Mouse (Mus musculus) yolk sac, embryonic 10.5 days (tissue): ENCODE data around the gene Tmem35b.
"Not testable (repeated sequence)": the region's sequence is repeated elsewhere in the genome, so short reads cannot be mapped to it uniquely, and the experiment has no call there.

Source experiments
- DNase-seq: peaks from one replicate; pipeline ENCODE4 v3.0.0-alpha.2; 2017; ENCODE audit warnings: low spot score

Tmem35b gene

DNA sequence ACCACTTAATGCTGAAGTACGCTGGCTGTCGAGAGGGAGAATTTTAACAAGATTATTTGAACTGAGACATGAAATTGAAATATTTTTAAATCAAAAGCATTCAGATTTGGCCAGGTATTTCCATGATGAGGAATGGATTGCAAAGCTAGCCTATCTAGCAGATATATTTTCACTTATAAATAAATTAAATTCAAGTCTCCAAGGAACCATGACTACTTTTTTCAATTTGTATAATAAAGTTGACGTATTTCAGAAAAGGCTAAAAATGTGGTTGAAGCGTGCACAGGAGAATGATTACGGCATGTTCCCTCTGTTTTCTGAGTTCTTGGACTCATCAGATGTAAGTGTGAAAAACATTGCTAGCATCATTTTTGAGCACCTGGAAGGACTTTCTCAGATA lies at the start of gene Tmem35b:
Gene Tmem35b (plus strand): TSS at position 301 of the 400 bp plus-strand sequence.
- DNase-seq: no peak

GRCm38 (mm10) chr4:127074915-127075314 lies 48.6 kb upstream of the Tmem35b start:
- no peak for DNase-seq

DNA sequence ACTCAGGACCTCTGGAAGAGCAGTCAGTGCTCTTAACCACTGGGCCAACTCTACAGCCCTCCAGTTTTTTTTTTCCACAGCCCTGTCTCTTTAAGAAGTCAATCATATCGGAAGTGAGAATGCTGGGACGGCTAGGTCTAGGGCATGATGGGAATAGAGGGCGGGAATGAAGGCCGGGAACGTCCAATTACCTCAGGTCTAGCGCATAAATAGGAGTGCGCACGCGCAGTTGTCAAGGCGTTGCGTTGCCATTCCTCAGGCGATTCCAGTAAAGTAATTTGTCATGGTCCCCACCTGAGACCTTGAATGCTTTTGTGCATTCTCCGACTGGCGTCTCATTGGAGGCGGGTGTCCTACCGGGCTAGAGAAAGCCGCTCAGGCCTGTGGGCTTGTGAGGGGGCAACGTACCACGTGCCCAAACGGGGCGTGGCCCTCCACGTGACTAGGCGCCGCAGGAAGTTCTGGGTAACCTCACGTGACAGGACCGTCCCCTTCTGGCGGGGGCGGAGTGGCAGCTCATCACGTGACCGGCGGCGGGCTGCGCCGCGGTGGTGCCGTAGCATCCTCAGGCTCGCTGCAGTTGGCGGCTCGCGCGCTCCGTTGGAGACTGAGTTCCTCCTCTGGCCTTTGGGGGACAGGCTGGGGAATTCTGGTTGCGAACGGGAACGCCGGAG lies 46.5 kb upstream of the Tmem35b start, which contains the start of gene Zmym6:
Gene Zmym6 (plus strand): TSS at position 509 of the 674 bp plus-strand sequence.
- DNase-seq: peak; percentile 96

DNA sequence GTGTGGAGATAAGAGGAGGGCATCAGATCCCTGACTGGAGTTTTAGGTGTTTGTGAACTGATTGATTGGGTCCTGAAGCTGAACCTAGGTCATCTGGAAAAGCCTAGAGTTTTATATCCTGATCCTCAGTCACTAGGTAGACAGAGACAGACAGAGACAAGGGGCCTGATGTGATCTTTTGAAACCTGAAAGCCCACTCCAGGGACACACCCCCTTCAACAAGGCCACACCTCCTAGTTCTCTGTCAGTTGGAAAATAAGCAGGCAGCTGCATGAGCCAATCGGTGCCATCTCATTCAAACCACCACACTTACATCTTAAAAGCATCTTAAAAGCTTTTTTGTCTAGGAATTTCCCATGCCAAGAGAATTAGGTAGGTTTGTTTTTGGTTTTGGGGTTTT lies 42.7 kb upstream of the Tmem35b start:
- DNase-seq: no peak

DNA sequence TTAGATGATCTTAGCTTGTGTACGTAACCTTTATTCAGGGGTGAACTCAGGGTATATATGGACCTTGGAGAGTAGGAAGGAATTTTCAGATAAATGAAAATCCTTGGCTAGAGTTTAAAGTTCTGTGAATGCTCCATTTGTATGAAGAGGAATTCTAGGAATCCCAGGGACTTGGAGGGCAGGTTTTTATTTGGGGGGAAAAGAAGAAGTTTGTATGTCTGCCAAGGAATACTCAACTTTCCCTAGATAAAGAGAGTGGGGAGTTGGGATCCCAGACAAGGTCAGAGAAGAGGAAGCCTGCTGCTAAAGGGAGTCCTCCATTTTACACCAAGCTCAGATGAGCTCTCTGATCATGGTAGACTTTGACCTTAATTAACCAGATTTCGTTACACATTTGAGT lies 40.4 kb upstream of the Tmem35b start:
- DNase-seq: no peak

DNA sequence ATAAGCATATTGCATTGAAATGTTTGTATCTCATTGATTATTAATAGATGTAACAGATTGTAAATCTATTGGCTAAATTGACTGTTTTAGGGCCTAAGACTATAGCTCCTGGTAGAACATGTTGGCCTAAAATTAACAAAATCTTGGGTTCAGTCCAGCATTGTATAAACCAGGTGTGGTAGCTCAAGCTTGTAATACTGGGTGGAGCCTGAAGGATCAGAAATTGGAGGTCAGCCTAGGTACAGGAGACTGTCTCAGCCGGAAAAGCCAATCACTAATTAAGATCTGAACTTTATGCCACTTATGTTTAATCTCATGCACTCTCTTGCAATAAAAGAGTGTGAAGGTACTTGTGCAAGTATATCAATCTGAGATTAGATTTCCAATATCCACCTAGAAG lies 37.7 kb upstream of the Tmem35b start:
- DNase-seq: no peak

- DNase-seq: no peak
Observed at GRCm38 (mm10) chr4:127091188-127091587, 32.3 kb upstream of the Tmem35b start.

DNA sequence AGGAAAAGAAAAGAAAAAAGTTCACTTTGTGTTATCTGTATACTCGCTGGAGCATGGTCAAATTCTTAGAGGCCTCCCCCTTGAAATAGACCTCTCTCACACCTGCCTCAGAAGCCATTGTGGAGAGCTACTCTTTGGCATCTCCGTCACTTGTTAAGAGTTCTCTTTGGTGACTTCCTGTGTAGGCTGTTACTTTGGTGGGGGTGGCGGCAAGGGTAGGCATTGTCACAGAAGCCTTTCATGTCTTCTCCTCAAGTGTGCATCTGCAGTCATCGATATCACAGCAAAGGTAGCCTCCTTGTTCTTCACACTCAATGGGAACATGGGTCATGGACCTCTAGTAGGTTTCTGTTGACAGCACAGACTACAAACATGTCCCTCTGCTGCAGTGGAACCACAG lies 28.4 kb upstream of the Tmem35b start:
- no peak for DNase-seq

DNA sequence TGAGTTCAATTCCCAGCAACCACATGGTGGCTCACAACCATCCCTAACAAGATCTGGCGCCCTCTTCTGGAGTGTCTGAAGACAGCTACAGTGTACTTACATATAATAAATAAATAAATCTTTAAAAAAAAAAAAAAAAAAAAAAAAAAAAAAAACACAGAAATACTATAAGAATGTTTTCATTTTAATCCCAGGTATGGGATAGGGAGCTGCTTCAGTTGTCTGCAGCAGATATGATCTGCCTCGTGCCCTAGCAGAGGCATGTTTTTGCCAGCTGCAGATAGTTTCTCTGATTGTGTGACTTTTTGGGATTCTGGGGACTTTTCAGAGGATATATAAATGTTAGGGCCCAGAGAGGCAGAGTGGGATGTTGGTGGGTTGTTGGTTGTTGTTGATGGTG lies 23.9 kb upstream of the Tmem35b start:
- not testable (repeated sequence) for DNase-seq

- no peak for DNase-seq
Observed at GRCm38 (mm10) chr4:127107566-127107965, 15.9 kb upstream of the Tmem35b start.

- no peak for DNase-seq
Observed at GRCm38 (mm10) chr4:127110570-127110969, 12.9 kb upstream of the Tmem35b start.

GRCm38 (mm10) chr4:127124331-127124730 lies 840 bp downstream of the Tmem35b start:
- no peak for DNase-seq

- peak; percentile 93 for DNase-seq
Observed at GRCm38 (mm10) chr4:127125834-127126463, 2.5 kb downstream of the Tmem35b start.

DNA sequence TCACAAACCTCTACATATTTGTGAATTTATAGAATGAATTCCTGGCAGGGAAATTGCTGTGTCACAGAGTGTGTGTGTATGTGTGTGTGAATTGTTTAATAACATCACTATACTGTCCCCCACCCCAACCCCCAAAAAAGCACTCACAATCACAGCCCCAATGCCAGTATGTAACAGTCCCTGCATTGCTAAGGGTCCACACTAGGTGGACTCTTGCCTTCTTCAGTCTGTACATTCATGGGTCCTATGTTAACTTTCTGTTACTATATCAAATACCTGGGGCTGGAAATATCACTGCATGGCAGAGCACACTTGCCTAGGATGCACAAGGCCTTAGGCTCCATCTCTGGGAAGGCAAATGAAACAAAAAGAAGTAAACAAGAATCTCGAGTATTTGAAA lies 11.2 kb downstream of the Tmem35b start:
- no peak for DNase-seq

DNA sequence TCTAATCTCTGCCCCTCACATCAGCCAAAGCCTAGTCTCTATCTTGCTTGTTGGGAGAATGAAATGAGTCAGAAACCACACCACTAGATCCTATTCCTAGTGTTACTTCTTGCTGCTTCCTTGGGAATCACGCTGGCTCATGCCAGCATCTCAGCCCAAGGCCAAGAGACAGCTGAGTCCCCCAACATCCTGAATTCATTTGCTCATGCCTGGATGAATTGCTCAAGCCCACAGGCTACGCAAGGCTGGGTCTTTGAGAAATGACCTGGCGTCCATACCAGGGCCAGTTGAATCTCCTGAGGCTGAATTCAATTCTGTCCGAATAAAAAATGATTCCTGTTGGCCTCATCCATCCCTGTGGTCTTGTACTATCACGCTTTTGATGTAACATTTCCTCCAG lies 14.1 kb downstream of the Tmem35b start:
- no peak for DNase-seq

GRCm38 (mm10) chr4:127138486-127138885 lies 15.0 kb downstream of the Tmem35b start:
- DNase-seq: no peak

GRCm38 (mm10) chr4:127150031-127150430 lies 26.5 kb downstream of the Tmem35b start:
- DNase-seq: no peak

GRCm38 (mm10) chr4:127153345-127153744 lies 29.9 kb downstream of the Tmem35b start:
- DNase-seq: no peak

DNA sequence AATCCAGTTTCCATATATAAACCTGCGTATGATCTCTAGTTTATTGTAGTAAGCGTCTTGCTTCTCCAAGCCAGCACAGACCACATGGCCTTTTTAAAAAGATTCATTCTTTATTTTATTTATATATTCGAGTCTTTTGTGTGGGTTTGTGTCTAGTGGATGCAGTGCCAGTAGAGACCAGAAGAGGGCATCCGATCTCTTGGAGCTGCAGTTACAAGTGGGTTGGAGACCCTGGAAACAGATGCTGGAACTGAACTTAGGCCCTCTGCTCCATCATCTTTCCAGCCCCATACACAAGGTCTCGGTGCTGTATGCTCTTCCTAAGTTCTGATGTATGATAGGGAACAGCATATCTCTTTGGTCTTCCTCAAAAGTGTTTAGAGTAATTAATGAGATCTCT lies 32.3 kb downstream of the Tmem35b start:
- no peak for DNase-seq

DNA sequence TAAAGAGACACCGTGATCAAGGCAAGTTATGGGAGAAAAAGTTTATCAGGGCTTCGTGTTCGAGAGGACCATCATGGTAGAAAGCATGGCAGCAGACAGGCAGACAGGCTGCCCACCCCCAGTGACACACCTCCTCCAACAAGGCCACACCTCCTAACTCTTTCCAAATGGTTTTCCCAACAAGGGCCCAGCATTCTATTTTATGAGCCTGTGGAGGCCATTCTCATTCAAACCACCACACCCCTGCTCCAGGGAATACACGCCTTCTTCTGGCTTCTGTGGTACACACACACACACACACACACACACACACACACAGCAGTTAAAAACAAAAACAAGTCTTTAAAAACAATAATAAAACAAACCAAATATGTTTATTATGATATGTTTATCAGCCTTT lies 34.3 kb downstream of the Tmem35b start:
- DNase-seq: no peak

DNA sequence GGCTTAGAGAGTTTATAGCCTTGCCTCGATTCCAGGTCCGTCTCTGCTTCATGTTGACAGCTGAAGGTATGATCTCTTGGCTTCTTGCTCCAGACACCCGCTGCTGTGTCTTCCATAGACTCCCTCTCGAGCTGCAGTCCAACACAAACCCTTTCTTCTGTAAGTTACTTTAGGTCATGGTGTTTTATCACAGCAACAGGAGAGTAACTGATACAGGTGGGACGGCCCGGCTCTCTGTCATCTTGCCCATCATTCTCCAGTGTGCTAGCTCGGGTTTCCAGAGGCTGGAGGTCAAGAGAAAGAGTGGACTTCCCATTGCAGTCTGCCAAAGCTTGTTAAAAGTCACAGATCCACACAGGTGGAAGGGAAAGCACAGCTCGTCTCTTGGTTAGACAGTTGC lies 40.4 kb downstream of the Tmem35b start:
- no peak for DNase-seq

DNA sequence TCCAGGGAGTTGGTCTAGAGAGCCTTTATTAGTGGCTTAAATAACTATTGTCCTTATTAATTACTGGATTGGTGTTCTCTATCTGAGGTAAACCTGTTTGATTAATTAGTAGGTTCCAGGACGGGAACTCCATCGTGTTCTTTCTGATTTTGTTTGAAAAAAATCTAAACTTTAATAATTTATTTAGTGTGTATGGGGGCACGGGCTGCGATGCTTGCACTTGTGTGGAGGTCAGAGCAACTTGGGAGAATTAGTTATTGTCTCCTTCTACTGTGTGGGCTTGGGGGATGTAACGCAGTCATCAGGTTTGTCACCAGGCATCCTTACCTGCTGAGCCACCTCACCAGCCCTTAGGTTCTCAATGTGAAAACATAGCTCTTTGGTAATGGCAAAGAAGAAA lies 43.6 kb downstream of the Tmem35b start:
- no peak for DNase-seq

- no peak for DNase-seq
Observed at GRCm38 (mm10) chr4:127167731-127168130, 44.2 kb downstream of the Tmem35b start.
